Mouse (Mus musculus): Measurements from ENCODE around the gene Aurkb. TPM values are rescaled to one million over a fixed set of nuclear protein-coding genes. Genes with fewer than 3 reads are reported as not detected.
A peak's percentile ranks its signal among the peaks of the same experiment; 100 is the strongest.
"Not testable (repeated sequence)": the region's sequence is repeated elsewhere in the genome, so short reads cannot be mapped to it uniquely, and the experiment has no call there.

Aurkb gene
- polyA plus RNA-seq, 1 experiment from 2014 or later, result 61.3 TPM

- no peaks in the 10 kb centered on the region for H3K9me3 ChIP-seq
- peak overlapping the region; percentile 97 for H3K4me3 ChIP-seq (replicated peaks)
- H3K36me3 ChIP-seq, result peaks cover 29% of the 10 kb centered on the region
- H3K4me2 ChIP-seq (replicated peaks), result peak overlapping the region; percentile 94
- no peak for ATAC-seq
- no peak overlapping the region for H3K27ac ChIP-seq
- 88% methylated on average over 12 of the region's 12 CpGs for WGBS
- H3K4me1 ChIP-seq (replicated peaks), result peaks cover 55% of the 10 kb centered on the region
- peak overlapping the region; percentile 97 for H3K9ac ChIP-seq (replicated peaks)
- H3K27me3 ChIP-seq, result no peaks in the 10 kb centered on the region
Measured at GRCm38 (mm10) chr11:69089616-69090290, 44.3 kb downstream of the Aurkb start.

DNA sequence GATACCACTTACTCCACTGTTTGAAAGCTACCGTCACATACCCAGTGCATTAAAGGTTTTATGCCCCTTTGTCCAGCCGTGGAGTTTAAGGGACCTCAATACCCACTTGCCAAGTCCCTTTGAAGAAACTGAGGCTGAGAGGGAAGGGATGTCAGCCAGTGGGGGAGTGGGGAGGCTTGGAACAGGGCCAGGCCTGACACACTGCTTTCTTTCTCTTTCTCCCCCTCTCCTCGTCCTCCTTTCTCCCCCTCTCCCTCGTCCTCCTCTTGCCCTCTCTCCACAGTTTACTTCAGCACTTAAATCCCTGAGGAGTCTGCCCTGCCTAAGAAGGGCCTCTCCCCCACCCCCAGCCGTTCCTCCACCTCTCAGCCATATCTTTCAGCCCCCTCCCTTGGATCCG, 44.9 kb downstream of the Aurkb start:
- Histone ChIP-seq H3K9ac (replicated peaks) (peak overlapping the region; percentile 97; the same call in 1 of the 2 replicates), H3K9me3 (no peaks in the 10 kb centered on the region), H3K27ac (no peak overlapping the region), H3K27me3 (no peaks in the 10 kb centered on the region), H3K4me1 (replicated peaks) (peaks cover 58% of the 10 kb centered on the region), H3K4me3 (replicated peaks) (0 out of 2 replicates have a peak overlapping the region, but pooled peaks have one; percentile 97), H3K36me3 (peaks cover 29% of the 10 kb centered on the region), H3K4me2 (replicated peaks) (peak overlapping the region; percentile 94)
- WGBS, result 68% methylated on average over 6 of the region's 6 CpGs
- ATAC-seq, result no peak

DNA sequence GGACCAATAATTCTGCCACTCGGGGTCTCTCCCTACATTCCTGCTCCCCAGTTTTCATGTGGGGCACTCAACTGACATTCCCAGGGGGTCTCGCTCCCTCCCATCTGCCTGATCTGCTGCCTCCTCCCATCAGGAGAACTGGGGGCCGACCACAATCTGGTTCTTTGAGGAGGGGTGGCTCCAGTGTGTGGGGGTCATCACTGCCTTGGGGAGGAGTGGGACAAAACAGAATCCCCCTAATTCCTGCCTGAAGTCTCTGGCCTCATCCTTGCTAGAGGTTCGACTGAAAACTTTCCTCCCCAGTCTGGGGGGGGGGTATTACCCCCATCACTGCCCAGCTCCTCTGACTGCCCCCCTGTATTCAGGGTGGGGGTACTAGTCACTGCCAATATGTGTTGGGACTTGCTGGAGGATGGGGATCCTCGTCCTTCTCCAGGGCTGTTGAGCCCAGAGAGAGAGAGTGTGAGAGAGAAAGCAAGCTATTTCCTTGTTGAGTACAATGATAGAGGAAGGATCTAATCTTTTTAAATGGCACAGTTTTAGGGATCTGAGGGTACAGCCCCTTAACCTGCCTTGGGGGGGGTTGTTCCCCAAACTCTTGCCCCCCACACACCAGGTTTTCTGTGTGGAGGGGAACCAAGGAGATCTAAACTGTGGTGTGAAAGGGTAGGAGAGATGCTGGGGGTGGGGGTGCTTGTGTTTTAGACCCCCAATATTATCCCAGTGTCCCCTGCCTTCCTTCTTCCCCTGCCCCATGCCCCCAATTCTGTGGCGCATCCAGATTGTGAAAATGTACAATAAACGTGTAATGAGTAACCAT, 46.3 kb downstream of the Aurkb start:
- no peak for ATAC-seq
- Histone ChIP-seq H3K4me1 (replicated peaks) (peaks cover 71% of the 10 kb centered on the region), H3K4me3 (replicated peaks) (no peak overlapping the region)

GRCm38 (mm10) chr11:69092386-69092751, 46.9 kb downstream of the Aurkb start:
- ATAC-seq, result no peak
- WGBS, result 6% methylated on average over 3 of the region's 3 CpGs
- H3K9me3 ChIP-seq, result no peaks in the 10 kb centered on the region
- no peaks in the 10 kb centered on the region for H3K27me3 ChIP-seq
- H3K27ac ChIP-seq, result no peak overlapping the region
- peaks cover 72% of the 10 kb centered on the region for H3K4me1 ChIP-seq (replicated peaks)
- peaks cover 29% of the 10 kb centered on the region for H3K36me3 ChIP-seq
- no peak overlapping the region for H3K9ac ChIP-seq (replicated peaks)
- no peak overlapping the region for H3K4me2 ChIP-seq (replicated peaks)
- H3K4me3 ChIP-seq (replicated peaks), result no peak overlapping the region; the same call in 1 of the 2 replicates

More for the DNA sequence above, 46.3 kb downstream of the Aurkb start:
- WGBS, result 69% methylated on average over 7 of the region's 7 CpGs
- Histone ChIP-seq H3K36me3 (peaks cover 29% of the 10 kb centered on the region), H3K27ac (no peak overlapping the region), H3K9me3 (no peaks in the 10 kb centered on the region), H3K9ac (replicated peaks) (no peak overlapping the region), H3K4me2 (replicated peaks) (no peak overlapping the region), H3K27me3 (no peaks in the 10 kb centered on the region)

GRCm38 (mm10) chr11:69092871-69093270, 47.4 kb downstream of the Aurkb start:
- Histone ChIP-seq H3K27me3 (no peaks in the 10 kb centered on the region), H3K4me3 (replicated peaks) (no peak overlapping the region; the same call in 1 of the 2 replicates), H3K27ac (no peak overlapping the region), H3K9ac (replicated peaks) (no peak overlapping the region), H3K4me1 (replicated peaks) (peaks cover 72% of the 10 kb centered on the region), H3K4me2 (replicated peaks) (no peak overlapping the region), H3K36me3 (peaks cover 29% of the 10 kb centered on the region), H3K9me3 (no peaks in the 10 kb centered on the region)
- WGBS, result 90% methylated on average over 4 of the region's 4 CpGs
- no peak for ATAC-seq

DNA sequence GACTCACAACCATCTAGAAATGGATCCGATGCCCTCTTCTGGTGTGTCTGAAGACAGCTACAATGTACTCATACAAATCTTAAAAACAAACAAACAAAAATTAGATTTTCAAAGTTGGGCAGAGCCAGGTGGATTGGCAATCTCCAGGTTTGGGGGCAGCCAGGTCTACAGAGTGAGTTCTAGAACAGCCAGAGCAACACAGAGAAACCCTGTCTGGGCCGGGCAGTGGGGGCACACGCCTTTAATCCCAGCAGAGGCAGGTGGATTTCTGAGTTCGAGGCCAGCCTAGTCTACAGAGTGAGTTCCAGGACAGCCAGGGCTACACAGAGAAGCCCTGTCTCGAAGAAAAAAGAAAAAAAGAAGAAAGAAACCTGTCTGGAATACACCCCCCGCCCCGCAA, 48.4 kb downstream of the Aurkb start:
- Histone ChIP-seq H3K27ac (peak overlapping the region; percentile 78; the same call in 1 of the 2 replicates), H3K36me3 (peaks cover 29% of the 10 kb centered on the region), H3K4me1 (replicated peaks) (peaks cover 79% of the 10 kb centered on the region)
- H3K9me3 ChIP-seq; H3K27me3 ChIP-seq; H3K4me3 ChIP-seq (replicated peaks); ATAC-seq; H3K4me2 ChIP-seq (replicated peaks); H3K9ac ChIP-seq (replicated peaks): not testable (repeated sequence)
- WGBS, result 92% methylated on average over 7 of the region's 7 CpGs

DNA sequence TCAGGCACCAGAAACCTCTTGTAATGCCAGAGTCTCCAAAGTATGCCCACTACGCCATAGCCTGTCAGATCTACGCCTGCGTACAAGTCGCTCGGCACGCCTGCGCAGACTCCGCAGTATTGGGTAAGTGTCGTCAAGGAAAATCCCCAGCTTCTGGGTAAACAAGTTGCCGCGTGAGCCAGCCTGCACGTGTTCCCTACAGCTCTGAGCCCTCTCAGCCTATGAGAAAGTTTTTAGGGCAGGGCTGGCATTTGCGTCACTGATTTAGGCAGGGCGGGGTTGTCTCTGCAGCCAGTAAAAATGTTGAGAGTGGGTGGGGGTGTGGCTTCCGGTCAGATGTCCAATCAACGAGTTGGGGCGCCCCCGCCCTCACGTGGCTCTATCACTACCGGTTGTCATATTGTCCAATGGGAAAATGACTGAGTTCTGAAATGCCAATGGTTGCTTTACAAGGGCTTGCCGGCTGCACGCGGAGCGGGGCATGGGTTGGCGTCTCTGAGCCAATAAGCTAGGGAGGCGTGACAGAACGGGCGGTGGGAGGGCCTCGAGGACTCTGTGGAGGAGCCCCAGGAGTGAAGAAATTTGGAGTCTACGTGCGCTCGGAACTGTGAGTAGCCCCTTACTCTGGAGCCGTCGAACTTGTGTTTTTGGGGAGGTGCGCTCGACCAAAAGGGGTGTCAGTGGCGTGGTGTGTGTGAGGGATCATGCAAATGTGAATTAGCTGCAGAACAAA, 49.4 kb downstream of the Aurkb start, which contains the start of gene Per1:
Per1 (plus strand) TSS at position 521 of the 733 bp plus-strand sequence.
- under 1% methylated on average over 37 of the region's 37 CpGs for WGBS
- H3K36me3 ChIP-seq, result peaks cover 26% of the 10 kb centered on the region
- H3K4me3 ChIP-seq (replicated peaks), result peak within 1 kb of the TSS; percentile 47
- peak within 1 kb of the TSS; percentile 61 for H3K9ac ChIP-seq (replicated peaks)
- peak; percentile 93 for ATAC-seq
- H3K4me2 ChIP-seq (replicated peaks), result peak within 1 kb of the TSS; percentile 93
- no peaks in the 10 kb centered on the region for H3K27me3 ChIP-seq
- no peaks in the 10 kb centered on the region for H3K9me3 ChIP-seq
- peaks cover 80% of the 10 kb centered on the region for H3K4me1 ChIP-seq (replicated peaks)
- H3K27ac ChIP-seq, result peak within 1 kb of the TSS; percentile 78

DNA sequence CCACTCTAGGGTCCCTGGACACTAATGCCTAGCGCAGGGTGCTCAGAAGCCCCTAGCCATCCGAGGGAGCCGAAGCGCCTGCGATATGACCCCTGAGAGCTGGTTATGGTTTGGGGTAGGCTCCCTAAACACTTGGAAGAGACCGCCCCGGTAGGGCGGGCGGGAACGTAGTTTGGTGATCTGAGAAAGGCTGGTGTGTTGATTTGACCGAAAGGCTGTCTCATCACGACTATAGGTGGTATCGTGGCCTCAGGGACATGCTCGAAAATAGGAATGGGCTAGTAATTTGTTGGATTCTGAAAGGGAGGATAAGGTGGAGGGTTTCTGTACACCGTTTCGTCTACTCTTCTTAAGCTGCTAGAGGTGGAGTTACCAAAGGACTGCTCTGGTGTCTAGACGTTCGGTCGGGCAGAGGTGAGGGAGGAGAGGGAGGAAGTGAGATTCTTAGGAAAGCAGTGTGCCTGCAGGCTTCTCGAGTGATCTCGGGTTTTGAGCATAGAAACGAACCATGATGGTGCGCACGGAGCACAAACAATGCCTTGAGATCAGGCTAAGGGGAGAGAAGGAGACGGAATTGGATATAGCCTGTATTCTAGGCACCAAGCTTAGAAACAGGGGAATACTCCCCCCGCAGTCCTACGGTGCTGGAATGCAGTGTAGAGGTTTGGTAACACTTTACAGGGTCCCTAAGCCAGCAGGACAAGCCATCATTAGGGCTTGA, 50.2 kb downstream of the Aurkb start:
- no peak for ATAC-seq
- Histone ChIP-seq H3K9ac (replicated peaks) (peak overlapping the region; percentile 61), H3K36me3 (peaks cover 19% of the 10 kb centered on the region), H3K4me1 (replicated peaks) (peaks cover 80% of the 10 kb centered on the region), H3K4me3 (replicated peaks) (peak overlapping the region; percentile 47), H3K9me3 (no peaks in the 10 kb centered on the region), H3K27ac (peak overlapping the region; percentile 69), H3K4me2 (replicated peaks) (peak overlapping the region; percentile 93), H3K27me3 (no peaks in the 10 kb centered on the region)
- WGBS, result 3% methylated on average over 27 of the region's 27 CpGs

DNA sequence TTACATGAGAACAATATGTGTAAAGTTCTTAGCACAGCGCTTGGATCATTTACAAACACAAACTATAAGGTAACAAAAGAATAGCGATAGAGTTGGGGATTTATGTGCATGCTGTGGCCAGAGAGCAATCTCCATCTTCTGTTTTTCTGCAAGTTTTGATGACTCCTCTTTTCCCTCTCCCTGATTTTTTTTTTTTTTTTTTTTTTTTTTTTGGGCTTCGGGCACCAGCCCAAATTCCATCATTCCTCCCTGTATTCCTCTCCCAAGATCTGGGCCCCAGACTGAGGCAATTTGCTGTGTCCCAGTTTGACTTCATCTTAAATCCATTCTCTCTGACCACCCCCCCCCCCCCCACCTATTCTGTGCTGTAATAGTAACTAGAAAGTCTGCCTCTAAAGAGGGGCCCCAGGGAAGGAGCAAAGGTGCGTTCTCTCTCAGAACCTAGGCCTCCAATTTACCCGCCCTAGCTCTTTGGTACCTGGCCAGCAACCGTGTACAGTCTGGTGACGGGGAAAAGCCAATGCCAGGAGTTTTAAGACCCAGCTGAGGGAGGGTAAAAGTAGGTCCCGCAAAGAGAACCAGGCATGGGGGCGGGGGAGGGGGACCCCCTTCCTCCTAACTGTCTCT, 51.0 kb downstream of the Aurkb start:
- Histone ChIP-seq H3K9me3 (no peaks in the 10 kb centered on the region), H3K4me3 (replicated peaks) (peak overlapping the region; percentile 47), H3K9ac (replicated peaks) (peak overlapping the region; percentile 59), H3K4me2 (replicated peaks) (peak overlapping the region; percentile 93), H3K4me1 (replicated peaks) (peaks cover 76% of the 10 kb centered on the region), H3K27ac (peak overlapping the region; percentile 81; the same call in 1 of the 2 replicates), H3K27me3 (no peaks in the 10 kb centered on the region), H3K36me3 (peaks cover 21% of the 10 kb centered on the region)
- 18% methylated on average over 9 of the region's 9 CpGs for WGBS
- ATAC-seq, result no peak

DNA sequence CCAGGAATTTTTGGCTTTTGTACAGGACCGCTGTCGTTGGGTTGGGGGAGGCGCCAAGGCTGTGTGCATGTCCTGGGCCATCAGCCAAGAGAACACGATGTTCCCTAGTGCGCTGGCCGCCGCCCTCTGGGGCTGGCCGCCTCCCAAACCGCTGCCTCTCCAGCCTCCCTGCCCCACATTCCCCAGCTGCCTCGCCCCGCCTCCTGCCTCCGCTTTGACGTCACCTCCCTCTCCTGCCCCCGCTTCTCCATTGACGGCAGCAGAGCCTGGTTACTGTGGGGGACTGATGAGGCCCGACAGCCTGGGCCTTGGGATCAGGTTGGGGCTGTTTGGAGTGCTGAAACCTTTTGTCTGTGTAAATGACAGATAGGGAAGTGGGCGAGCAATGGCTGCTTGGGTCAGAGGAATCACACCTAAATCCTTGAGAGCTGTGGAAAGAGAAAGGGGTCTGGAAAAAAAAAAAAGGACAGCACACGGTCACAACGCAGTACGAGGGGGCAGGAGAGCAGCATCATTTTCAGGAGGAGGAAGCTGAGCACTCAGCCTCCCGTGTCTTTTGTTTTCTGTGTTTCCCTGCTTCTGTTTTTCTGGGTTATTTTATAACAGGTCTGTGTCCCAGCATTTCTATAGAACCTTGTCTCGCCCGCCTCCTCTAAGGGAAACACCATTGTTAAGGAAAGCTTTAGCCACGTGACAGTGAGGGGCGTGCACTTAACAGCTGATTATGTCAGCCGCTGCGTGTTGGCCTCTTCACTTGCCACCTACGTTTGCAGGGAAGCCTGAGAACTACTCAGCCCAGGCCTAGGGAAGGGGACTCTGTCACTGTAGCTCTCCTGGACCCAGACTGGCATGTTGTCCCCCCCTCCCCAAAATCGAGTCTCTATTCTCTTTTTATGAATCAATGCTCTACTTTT, 51.8 kb downstream of the Aurkb start:
- Histone ChIP-seq H3K9me3 (no peaks in the 10 kb centered on the region), H3K4me2 (replicated peaks) (peak overlapping the region; percentile 93), H3K27ac (peak overlapping the region; percentile 81), H3K36me3 (peaks cover 22% of the 10 kb centered on the region), H3K4me3 (replicated peaks) (peak overlapping the region; percentile 27), H3K27me3 (no peaks in the 10 kb centered on the region), H3K4me1 (replicated peaks) (peaks cover 70% of the 10 kb centered on the region), H3K9ac (replicated peaks) (peak overlapping the region; percentile 59)
- ATAC-seq, result no peak
- WGBS, result 1% methylated on average over 29 of the region's 29 CpGs

Data from midbrain, embryonic 13.5 days (tissue).